Comparison of ENCODE assay signal across 12 mouse cellular contexts in genomic region chr10:27127454-27127853, GRCm38 (mm10).
DNase-seq lines count a peak whose midpoint lies in the region; ATAC-seq lines count a peak whose summit lies in the region.
"Had no signal": no experiment of that assay in that cellular context is flagged by ENCODE, and none has a peak within 500 bp of the region (broad histone marks: within the 10 kb centered on the region; RNA-seq: fewer than 3 reads in every experiment).

No protein-coding gene starts in this region.

- H3K4me1 ChIP-seq in heart, embryonic 14.5 days (ENCODE audit: control insufficient read depth in 2 of 2, insufficient read depth in 2 of 2, low read length in 2 of 2), result peaks cover 3 to 13% of the 10 kb centered on the region in 2 experiments
- no peaks in the 10 kb centered on the region for H3K4me1 ChIP-seq in intestine, embryonic 16.5 days (ENCODE audit: control insufficient read depth, insufficient read depth, low read length)
- H3K4me1 ChIP-seq: intestine, embryonic 15.5 days; limb, embryonic 13.5 days had no signal

- H3K9ac ChIP-seq in heart, embryonic 14.5 days (ENCODE audit: low read length), result no peak overlapping the region
- no peak overlapping the region for H3K9ac ChIP-seq in intestine, embryonic 16.5 days (ENCODE audit: low read depth, low read length)
- H3K9ac ChIP-seq: intestine, embryonic 15.5 days; limb, embryonic 13.5 days had no signal

- H3K27ac ChIP-seq in heart, embryonic 14.5 days (replicated peaks in 1 of 2; ENCODE audit: control insufficient read depth in 1 of 2, insufficient read depth in 1 of 2, low read depth in 2 of 2, low read length in 2 of 2), result peak overlapping the region; percentile 25 to 62; a peak in 3 of 4 replicates
- no peak overlapping the region for H3K27ac ChIP-seq in intestine, embryonic 16.5 days (ENCODE audit: low read length)
- H3K27ac ChIP-seq: intestine, embryonic 15.5 days; limb, embryonic 13.5 days had no signal

- H3K4me2 ChIP-seq in heart, embryonic 14.5 days (ENCODE audit: low read length), result no peak overlapping the region
- no peak overlapping the region for H3K4me2 ChIP-seq in intestine, embryonic 16.5 days (ENCODE audit: low read depth, low read length)
- H3K4me2 ChIP-seq: intestine, embryonic 15.5 days; limb, embryonic 13.5 days had no signal

- no peak for ATAC-seq in heart, embryonic 14.5 days (ENCODE audit: insufficient number of reproducible peaks, insufficient read depth, low FRiP score, low read depth)
- ATAC-seq in intestine, embryonic 16.5 days, result no peak
- ATAC-seq: intestine, embryonic 15.5 days had no signal

- no peaks in the 10 kb centered on the region for H3K9me3 ChIP-seq in heart, embryonic 14.5 days (ENCODE audit: control insufficient read depth, low read length)
- H3K9me3 ChIP-seq in intestine, embryonic 16.5 days (ENCODE audit: control insufficient read depth, low read length), result no peaks in the 10 kb centered on the region
- H3K9me3 ChIP-seq: intestine, embryonic 15.5 days; limb, embryonic 13.5 days had no signal

- H3K4me3 ChIP-seq in heart, embryonic 14.5 days (ENCODE audit: control insufficient read depth in 1 of 2, insufficient read depth in 1 of 2, low read depth in 1 of 2, low read length in 2 of 2), result no peak overlapping the region
- no peak overlapping the region for H3K4me3 ChIP-seq in intestine, embryonic 16.5 days (ENCODE audit: low read length)
- H3K4me3 ChIP-seq: intestine, embryonic 15.5 days; limb, embryonic 13.5 days had no signal

- WGBS in heart, embryonic 14.5 days, result 54% methylated on average over 2 of the region's 2 CpGs
- WGBS in intestine, embryonic 16.5 days, result 78% methylated on average over 2 of the region's 2 CpGs

- H3K36me3 ChIP-seq in heart, embryonic 14.5 days (ENCODE audit: control insufficient read depth, insufficient read depth, low read length), result no peaks in the 10 kb centered on the region
- H3K36me3 ChIP-seq in intestine, embryonic 16.5 days (ENCODE audit: control insufficient read depth, insufficient read depth, low read length), result no peaks in the 10 kb centered on the region
- H3K36me3 ChIP-seq: intestine, embryonic 15.5 days; limb, embryonic 13.5 days had no signal

- peak; percentile 8 for DNase-seq in gastrocnemius, adult 18-20 months (ENCODE audit: low spot score)
- no peak for DNase-seq in gastrocnemius, adult 8-10 months (ENCODE audit: low spot score in 2 of 2)
- DNase-seq in right cerebral cortex, postnatal 10 days (ENCODE audit: low spot score in 2 of 2), result peak; percentile 37 to 72
- no peak for DNase-seq in right cerebral cortex, postnatal 14 days
- DNase-seq in MN1 (ENCODE audit: low spot score), result no peak
- DNase-seq in B cell, adult 2 months, result no peak
- DNase-seq: adrenal gland, postnatal 10 days; thymus, postnatal 36 days had no signal

- H3K27me3 ChIP-seq in heart, embryonic 14.5 days (ENCODE audit: control insufficient read depth, insufficient read depth, low read length), result no peaks in the 10 kb centered on the region
- H3K27me3 ChIP-seq in intestine, embryonic 16.5 days (replicated peaks; ENCODE audit: control insufficient read depth, insufficient read depth, low read length), result no peaks in the 10 kb centered on the region
- H3K27me3 ChIP-seq: intestine, embryonic 15.5 days; limb, embryonic 13.5 days had no signal

Comparison
In these comparisons a context has a peak if more than half of its experiments do, and no peak if none do; other contexts are left out.
1. DNase-seq: peak in gastrocnemius, adult 18-20 months (single experiment) and right cerebral cortex, postnatal 10 days (2 of 2); none in gastrocnemius, adult 8-10 months (0 of 2), right cerebral cortex, postnatal 14 days (single experiment), MN1 (single experiment) and B cell, adult 2 months (0 of 2).